In the genomic region with DNA sequence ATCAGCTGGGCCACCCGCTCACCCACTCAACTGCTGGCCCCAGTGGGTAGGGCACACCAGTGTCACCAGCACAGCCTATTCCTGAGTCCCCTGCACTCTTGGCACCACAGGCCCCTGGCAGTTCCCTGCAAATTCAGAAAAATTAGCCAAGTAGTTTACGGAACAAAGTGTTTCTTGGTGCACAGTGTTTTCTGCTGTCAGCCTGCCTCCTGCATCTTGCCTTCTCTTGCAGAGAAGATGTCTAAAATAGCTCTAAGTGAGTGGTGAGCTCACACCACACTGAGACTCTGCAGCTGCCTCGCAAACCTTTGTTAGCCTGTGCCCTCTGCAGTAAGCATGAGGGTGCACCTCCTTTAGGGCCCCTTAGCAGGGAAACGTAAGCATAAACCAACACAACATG, we compare ENCODE assay signal across 24 mouse cellular contexts.
DNase-seq lines count a peak whose midpoint lies in the region; ATAC-seq and TF ChIP-seq lines count a peak whose summit lies in the region.
"Had no signal": no experiment of that assay in that cellular context is flagged by ENCODE, and none has a peak within 500 bp of the region (broad histone marks: within the 10 kb centered on the region; RNA-seq: fewer than 3 reads in every experiment).

No protein-coding gene starts in this region.

- H3K4me3 ChIP-seq in forebrain, embryonic 11.5 days (ENCODE audit: low read depth, low read length): no peak overlapping the region
- H3K4me3 ChIP-seq in forebrain, embryonic 13.5 days: no peak overlapping the region
- no peak overlapping the region for H3K4me3 ChIP-seq in heart, embryonic 10.5 days
- peak overlapping the region; percentile 17 for H3K4me3 ChIP-seq in megakaryocyte, embryonic 14.5 days (replicated peaks)
- no peak overlapping the region for H3K4me3 ChIP-seq in stomach, postnatal 0 days (ENCODE audit: low read depth, low read length)
- H3K4me3 ChIP-seq: embryonic facial prominence, embryonic 15.5 days; erythroblast, embryonic 14.5 days; forebrain, embryonic 12.5 days; heart, embryonic 13.5 days; hindbrain, embryonic 13.5 days had no signal

- no peaks in the 10 kb centered on the region for H3K27me3 ChIP-seq in forebrain, embryonic 11.5 days (ENCODE audit: control insufficient read depth, insufficient read depth, low read length)
- no peaks in the 10 kb centered on the region for H3K27me3 ChIP-seq in forebrain, embryonic 13.5 days
- H3K27me3 ChIP-seq in heart, embryonic 10.5 days (ENCODE audit: insufficient read depth, poor library complexity, severe bottlenecking): no peaks in the 10 kb centered on the region
- peaks cover 19% of the 10 kb centered on the region for H3K27me3 ChIP-seq in megakaryocyte, embryonic 14.5 days (replicated peaks)
- H3K27me3 ChIP-seq in stomach, postnatal 0 days (ENCODE audit: control insufficient read depth, insufficient read depth, low read length): no peaks in the 10 kb centered on the region
- H3K27me3 ChIP-seq: embryonic facial prominence, embryonic 15.5 days; forebrain, embryonic 12.5 days; heart, embryonic 13.5 days; hindbrain, embryonic 13.5 days had no signal

- intact Hi-C loops in heart, postnatal 14 days (cut with DNase I): no loop called here

- H3K27ac ChIP-seq in forebrain, embryonic 11.5 days (ENCODE audit: low read depth, low read length): no peak overlapping the region
- H3K27ac ChIP-seq in forebrain, embryonic 13.5 days: no peak overlapping the region
- H3K27ac ChIP-seq in heart, embryonic 10.5 days: no peak overlapping the region
- no peak overlapping the region for H3K27ac ChIP-seq in stomach, postnatal 0 days (replicated peaks)
- H3K27ac ChIP-seq: embryonic facial prominence, embryonic 15.5 days; forebrain, embryonic 12.5 days; heart, embryonic 13.5 days; hindbrain, embryonic 13.5 days; hindbrain, postnatal 0 days had no signal

- no peaks in the 10 kb centered on the region for H3K4me1 ChIP-seq in forebrain, embryonic 11.5 days (replicated peaks; ENCODE audit: control insufficient read depth, insufficient read depth, low read length)
- no peaks in the 10 kb centered on the region for H3K4me1 ChIP-seq in forebrain, embryonic 13.5 days
- H3K4me1 ChIP-seq in heart, embryonic 10.5 days: no peaks in the 10 kb centered on the region
- H3K4me1 ChIP-seq in megakaryocyte, embryonic 14.5 days: peaks cover 30% of the 10 kb centered on the region
- H3K4me1 ChIP-seq in stomach, postnatal 0 days (replicated peaks; ENCODE audit: control insufficient read depth, insufficient read depth): no peaks in the 10 kb centered on the region
- H3K4me1 ChIP-seq: embryonic facial prominence, embryonic 15.5 days; forebrain, embryonic 12.5 days; heart, embryonic 13.5 days; hindbrain, embryonic 13.5 days had no signal

- TF ChIP-seq EP300 in stomach, postnatal 0 days (optimal IDR thresholded peaks at IDR 0.05): no peak

- no peak for ATAC-seq in forebrain, embryonic 11.5 days (replicated peaks; ENCODE audit: low FRiP score)
- ATAC-seq in forebrain, embryonic 13.5 days: no peak
- no peak for ATAC-seq in megakaryocyte, adult 5-6 weeks (ENCODE audit: poor library complexity, severe bottlenecking)
- no peak for ATAC-seq in stomach, postnatal 0 days (ENCODE audit: low FRiP score, low TSS enrichment)
- ATAC-seq: CD4-positive, CD25-positive, alpha-beta regulatory T cell, adult 4 months; forebrain, postnatal 0 days; hindbrain, postnatal 0 days had no signal

- no peaks in the 10 kb centered on the region for H3K9me3 ChIP-seq in forebrain, embryonic 11.5 days (ENCODE audit: control insufficient read depth, low read length)
- H3K9me3 ChIP-seq in forebrain, embryonic 13.5 days (replicated peaks): no peaks in the 10 kb centered on the region
- no peaks in the 10 kb centered on the region for H3K9me3 ChIP-seq in heart, embryonic 10.5 days
- no peaks in the 10 kb centered on the region for H3K9me3 ChIP-seq in megakaryocyte, embryonic 14.5 days
- H3K9me3 ChIP-seq in stomach, postnatal 0 days (ENCODE audit: control insufficient read depth, low read length): no peaks in the 10 kb centered on the region
- H3K9me3 ChIP-seq: embryonic facial prominence, embryonic 15.5 days; forebrain, embryonic 12.5 days; G1E; heart, embryonic 13.5 days; hindbrain, embryonic 13.5 days had no signal

- no peak for TF ChIP-seq CTCF in stomach, postnatal 0 days (IDR thresholded peaks at IDR 0.05; ENCODE audit: low read depth)

- no peak overlapping the region for H3K9ac ChIP-seq in forebrain, embryonic 11.5 days (ENCODE audit: low read length)
- no peak overlapping the region for H3K9ac ChIP-seq in forebrain, embryonic 13.5 days
- no peak overlapping the region for H3K9ac ChIP-seq in stomach, postnatal 0 days (ENCODE audit: low read length)
- H3K9ac ChIP-seq: embryonic facial prominence, embryonic 15.5 days; forebrain, embryonic 12.5 days; forebrain, postnatal 0 days; heart, embryonic 13.5 days; hindbrain, embryonic 13.5 days had no signal

- peak; percentile 17 for DNase-seq in forebrain, embryonic 11.5 days (ENCODE audit: low spot score)
- peak; percentile 58 for DNase-seq in heart, embryonic 10.5 days (ENCODE audit: low spot score)
- DNase-seq in heart, postnatal 14 days: no peak
- DNase-seq in stomach, postnatal 0 days (ENCODE audit: low spot score): peak; percentile 6
- DNase-seq: adrenal gland, adult 8-10 months; adrenal gland, postnatal 36 days; B cell, adult 2 months; cerebellum, adult 11 months; cerebellum, adult 8-10 months; cerebellum, postnatal 14 days; embryo, embryonic 11 days; forebrain, postnatal 0 days; gastrocnemius, postnatal 14 days had no signal

- no peak overlapping the region for H3K4me2 ChIP-seq in forebrain, embryonic 11.5 days (ENCODE audit: low read depth, low read length, severe bottlenecking)
- no peak overlapping the region for H3K4me2 ChIP-seq in forebrain, embryonic 13.5 days
- H3K4me2 ChIP-seq in stomach, postnatal 0 days (replicated peaks; ENCODE audit: low read depth): no peak overlapping the region
- H3K4me2 ChIP-seq: embryonic facial prominence, embryonic 15.5 days; forebrain, embryonic 12.5 days; heart, embryonic 13.5 days; hindbrain, embryonic 13.5 days had no signal

- WGBS in forebrain, embryonic 11.5 days: 88% methylated on average over 4 of the region's 4 CpGs
- 87% methylated on average over 4 of the region's 4 CpGs for WGBS in forebrain, embryonic 13.5 days
- 77% methylated on average over 4 of the region's 4 CpGs for WGBS in heart, embryonic 10.5 days
- WGBS in stomach, postnatal 0 days: 90% methylated on average over 4 of the region's 4 CpGs

- H3K36me3 ChIP-seq in forebrain, embryonic 11.5 days (ENCODE audit: control insufficient read depth, insufficient read depth, low read length): no peaks in the 10 kb centered on the region
- no peaks in the 10 kb centered on the region for H3K36me3 ChIP-seq in forebrain, embryonic 13.5 days (ENCODE audit: poor library complexity, severe bottlenecking)
- no peaks in the 10 kb centered on the region for H3K36me3 ChIP-seq in heart, embryonic 10.5 days
- no peaks in the 10 kb centered on the region for H3K36me3 ChIP-seq in megakaryocyte, embryonic 14.5 days (replicated peaks; ENCODE audit: low read length)
- H3K36me3 ChIP-seq in stomach, postnatal 0 days (ENCODE audit: control insufficient read depth, insufficient read depth, low read length): no peaks in the 10 kb centered on the region
- H3K36me3 ChIP-seq: embryonic facial prominence, embryonic 15.5 days; forebrain, embryonic 12.5 days; G1E; heart, embryonic 13.5 days; hindbrain, embryonic 13.5 days had no signal

Comparison
In these comparisons a context has a peak if more than half of its experiments do, and no peak if none do; other contexts are left out.
1. DNase-seq: peak in forebrain, embryonic 11.5 days (single experiment), heart, embryonic 10.5 days (single experiment) and stomach, postnatal 0 days (single experiment); none in heart, postnatal 14 days (0 of 2).